Mouse (Mus musculus) left cerebral cortex, postnatal 36 days (tissue): ENCODE results near the gene Snapc5. TPM values are rescaled to one million over a fixed set of nuclear protein-coding genes. Genes with fewer than 3 reads are reported as not detected.
"Not testable (repeated sequence)": the region's sequence is repeated elsewhere in the genome, so short reads cannot be mapped to it uniquely, and the experiment has no call there.

ENCODE experiments used
- DNase-seq, 2 experiments: peaks; one replicate each; pipeline ENCODE4 v3.0.0; 2021 to 2022; ENCODE audit warnings: low spot score in 2 of 2, mixed read lengths in 1 of 2
- intact Hi-C: fragments of 180-260 bp; cut with DNase I; formaldehyde crosslinking; loops from one replicate; pipeline ENCODE4 v1.15.1; 2025
- total RNA-seq, 2 experiments: library from RNA; stranded (reverse); gene quantifications; 2 replicates each; pipeline ENCODE4 v1.2.3; 2021

The Snapc5 gene
- total RNA-seq, 2 experiments from 2014 or later, result 20.5 to 22.4 TPM

- intact Hi-C loops, result no loop called here
- no peak for DNase-seq
Measured at GRCm38 (mm10) chr9:64198068-64198762, 19.1 kb downstream of the Snapc5 start.

- DNase-seq, intact Hi-C loops: not testable (repeated sequence)
Measured at GRCm38 (mm10) chr9:64198763-64199418, 19.8 kb downstream of the Snapc5 start.

- intact Hi-C loops, result no loop called here
- DNase-seq, result no peak
Measured at GRCm38 (mm10) chr9:64199897-64200296, 20.8 kb downstream of the Snapc5 start.

GRCm38 (mm10) chr9:64202331-64202730, 23.3 kb downstream of the Snapc5 start:
- intact Hi-C loops, result no loop called here
- DNase-seq, result no peak

GRCm38 (mm10) chr9:64202866-64203265, 23.8 kb downstream of the Snapc5 start:
- no peak for DNase-seq
- intact Hi-C loops, result no loop called here

- intact Hi-C loops, result no loop called here
- no peak for DNase-seq
Measured at GRCm38 (mm10) chr9:64207509-64208084, 28.5 kb downstream of the Snapc5 start.

- intact Hi-C loops, result no loop called here
- DNase-seq, result no peak
Measured at GRCm38 (mm10) chr9:64214452-64214851, 35.4 kb downstream of the Snapc5 start.

- intact Hi-C loops, result loop anchor here (5.0 kb wide), 1 partner anchor 36 kb away; the partner anchor contains the start of gene Map2k1
- no peak for DNase-seq
Measured at GRCm38 (mm10) chr9:64216090-64216489, 37.0 kb downstream of the Snapc5 start.

- DNase-seq, result no peak
- intact Hi-C loops, result loop anchor here (5.0 kb wide), 1 partner anchor 36 kb away; the partner anchor contains the start of gene Map2k1
Measured at GRCm38 (mm10) chr9:64216641-64217040, 37.6 kb downstream of the Snapc5 start.

- intact Hi-C loops, result loop anchor here (5.0 kb wide), 1 partner anchor 34 kb away; the partner anchor contains the start of gene Map2k1
Measured at GRCm38 (mm10) chr9:64217887-64218286, 38.8 kb downstream of the Snapc5 start.

GRCm38 (mm10) chr9:64219305-64219704, 40.2 kb downstream of the Snapc5 start:
- intact Hi-C loops, result loop anchor here (5.0 kb wide), 1 partner anchor 33 kb away; the partner anchor contains the start of gene Map2k1
- DNase-seq, result no peak

More at GRCm38 (mm10) chr9:64217887-64218286, 38.8 kb downstream of the Snapc5 start:
- no peak for DNase-seq

GRCm38 (mm10) chr9:64219772-64220420, 40.8 kb downstream of the Snapc5 start:
- no peak for DNase-seq
- intact Hi-C loops, result loop anchor here (5.0 kb wide), 1 partner anchor 32 kb away; the partner anchor contains the start of gene Map2k1

GRCm38 (mm10) chr9:64220603-64221002, 41.5 kb downstream of the Snapc5 start:
- DNase-seq, result no peak
- intact Hi-C loops, result no loop called here

GRCm38 (mm10) chr9:64221480-64221879, 42.4 kb downstream of the Snapc5 start:
- intact Hi-C loops, result no loop called here
- DNase-seq, result no peak

GRCm38 (mm10) chr9:64222098-64222497, 43.0 kb downstream of the Snapc5 start:
- intact Hi-C loops, result no loop called here
- no peak for DNase-seq

- DNase-seq, result no peak
- intact Hi-C loops, result no loop called here
Measured at GRCm38 (mm10) chr9:64225805-64226204, 46.7 kb downstream of the Snapc5 start.

- no peak for DNase-seq
- intact Hi-C loops, result no loop called here
Measured at GRCm38 (mm10) chr9:64227736-64228135, 48.7 kb downstream of the Snapc5 start.

GRCm38 (mm10) chr9:64228972-64229371, 49.9 kb downstream of the Snapc5 start:
- intact Hi-C loops, result no loop called here
- DNase-seq, result peak in 1 of 2 experiments; percentile 32

- intact Hi-C loops, result loop anchor here (2.0 kb wide), 1 partner anchor 22 kb away; the partner anchor contains the start of gene Map2k1
- no peak for DNase-seq
Measured at GRCm38 (mm10) chr9:64231171-64231570, 52.1 kb downstream of the Snapc5 start.

- no peak for DNase-seq
- intact Hi-C loops, result loop anchor here (2.0 kb wide), 1 partner anchor 21 kb away; the partner anchor contains the start of gene Map2k1
Measured at GRCm38 (mm10) chr9:64231674-64232073, 52.6 kb downstream of the Snapc5 start.
